23 mouse cellular contexts compared by ENCODE assay signal in genomic region chr19:25057826-25058225, GRCm38 (mm10). TPM values are rescaled to one million over a fixed set of nuclear protein-coding genes. Genes with fewer than 3 reads are reported as not detected.
A peak's percentile ranks its signal among the peaks of the same experiment; 100 is the strongest.
DNase-seq lines count a peak whose midpoint lies in the region; ATAC-seq lines count a peak whose summit lies in the region.
"Had no signal": no experiment of that assay in that cellular context is flagged by ENCODE, and none has a peak within 500 bp of the region (broad histone marks: within the 10 kb centered on the region; RNA-seq: fewer than 3 reads in every experiment).

No protein-coding gene starts in this region.

- 94% methylated on average over 8 of the region's 8 CpGs for WGBS in midbrain, embryonic 10.5 days
- 93% methylated on average over 8 of the region's 8 CpGs for WGBS in midbrain, embryonic 15.5 days
- WGBS in hindbrain, embryonic 14.5 days, result 91% methylated on average over 8 of the region's 8 CpGs

- peaks cover 18% of the 10 kb centered on the region for H3K4me1 ChIP-seq in midbrain, embryonic 10.5 days
- peaks cover 10% of the 10 kb centered on the region; the same call in 1 of the 2 replicates for H3K4me1 ChIP-seq in midbrain, embryonic 15.5 days
- peaks cover 6% of the 10 kb centered on the region; the same call in 1 of the 2 replicates for H3K4me1 ChIP-seq in hindbrain, embryonic 14.5 days (replicated peaks; ENCODE audit: control insufficient read depth, insufficient read depth, low read length)

- H3K9ac ChIP-seq in midbrain, embryonic 15.5 days, result no peak overlapping the region
- H3K9ac ChIP-seq in hindbrain, embryonic 14.5 days, result no peak overlapping the region
- H3K9ac ChIP-seq: embryonic facial prominence, embryonic 12.5 days; embryonic facial prominence, embryonic 15.5 days; forebrain, postnatal 0 days; hindbrain, embryonic 12.5 days had no signal

- peak; percentile 3 for DNase-seq in midbrain, embryonic 10.5 days (ENCODE audit: low spot score)
- peak; percentile 87 for DNase-seq in CD4-positive, CD25-positive, alpha-beta regulatory T cell, adult 2 months (ENCODE audit: low read depth, low spot score)
- peak; percentile 49 for DNase-seq in T-cell, adult 2 months (ENCODE audit: low spot score)
- no peak for DNase-seq in right cerebral cortex, postnatal 4 days
- DNase-seq in hindbrain, embryonic 14.5 days (ENCODE audit: low spot score), result no peak
- DNase-seq in retina, postnatal 1 day, result no peak
- DNase-seq: adrenal gland, postnatal 10 days; adrenal gland, postnatal 36 days; B cell, adult 2 months; cerebellum, adult 18-20 months; cerebellum, adult 9-10 months; cerebellum, postnatal 14 days; forebrain, postnatal 0 days; gastrocnemius, adult 2 months; gastrocnemius, postnatal 25 days had no signal

- no peak for ATAC-seq in midbrain, embryonic 15.5 days (replicated peaks)
- peak; percentile 71 for ATAC-seq in inflammation-experienced regulatory T-cells, adult 6 months
- ATAC-seq in hindbrain, embryonic 14.5 days (ENCODE audit: low FRiP score), result no peak
- ATAC-seq: forebrain, embryonic 14.5 days; forebrain, postnatal 0 days; hindbrain, embryonic 16.5 days; intestine, postnatal 0 days had no signal

- H3K9me3 ChIP-seq in midbrain, embryonic 10.5 days (replicated peaks), result no peaks in the 10 kb centered on the region
- H3K9me3 ChIP-seq in midbrain, embryonic 15.5 days, result no peaks in the 10 kb centered on the region
- H3K9me3 ChIP-seq in hindbrain, embryonic 14.5 days (ENCODE audit: control insufficient read depth, low read length), result no peaks in the 10 kb centered on the region
- H3K9me3 ChIP-seq: embryonic facial prominence, embryonic 12.5 days; embryonic facial prominence, embryonic 15.5 days; hindbrain, embryonic 12.5 days had no signal

- no peak overlapping the region for H3K27ac ChIP-seq in midbrain, embryonic 10.5 days (replicated peaks)
- H3K27ac ChIP-seq in midbrain, embryonic 15.5 days, result no peak overlapping the region
- H3K27ac ChIP-seq in hindbrain, embryonic 14.5 days, result no peak overlapping the region
- H3K27ac ChIP-seq: embryonic facial prominence, embryonic 12.5 days; embryonic facial prominence, embryonic 15.5 days; gastrocnemius, adult 2 months; hindbrain, embryonic 12.5 days had no signal

- H3K27me3 ChIP-seq in midbrain, embryonic 10.5 days (ENCODE audit: low read depth, poor library complexity, severe bottlenecking), result no peaks in the 10 kb centered on the region
- no peaks in the 10 kb centered on the region for H3K27me3 ChIP-seq in midbrain, embryonic 15.5 days (replicated peaks)
- H3K27me3 ChIP-seq in hindbrain, embryonic 14.5 days (ENCODE audit: control insufficient read depth, insufficient read depth, low read length), result no peaks in the 10 kb centered on the region
- H3K27me3 ChIP-seq: embryonic facial prominence, embryonic 12.5 days; embryonic facial prominence, embryonic 15.5 days had no signal

- H3K36me3 ChIP-seq in midbrain, embryonic 10.5 days, result no peaks in the 10 kb centered on the region
- no peaks in the 10 kb centered on the region for H3K36me3 ChIP-seq in midbrain, embryonic 15.5 days (replicated peaks)
- no peaks in the 10 kb centered on the region for H3K36me3 ChIP-seq in hindbrain, embryonic 14.5 days (replicated peaks; ENCODE audit: control insufficient read depth, insufficient read depth)
- H3K36me3 ChIP-seq: embryonic facial prominence, embryonic 12.5 days; embryonic facial prominence, embryonic 15.5 days; hindbrain, embryonic 12.5 days had no signal

- H3K4me3 ChIP-seq in midbrain, embryonic 10.5 days, result no peak overlapping the region
- H3K4me3 ChIP-seq in midbrain, embryonic 15.5 days, result no peak overlapping the region
- H3K4me3 ChIP-seq in hindbrain, embryonic 14.5 days (replicated peaks; ENCODE audit: low read length), result no peak overlapping the region
- H3K4me3 ChIP-seq: embryonic facial prominence, embryonic 12.5 days; embryonic facial prominence, embryonic 15.5 days; gastrocnemius, adult 2 months; hindbrain, embryonic 12.5 days had no signal

- no peak overlapping the region for H3K4me2 ChIP-seq in midbrain, embryonic 15.5 days
- no peak overlapping the region for H3K4me2 ChIP-seq in hindbrain, embryonic 14.5 days (replicated peaks)
- H3K4me2 ChIP-seq: embryonic facial prominence, embryonic 12.5 days; embryonic facial prominence, embryonic 15.5 days; hindbrain, embryonic 12.5 days had no signal

RNA-seq across cellular contexts. Expression of gene Dock8, which starts 58.5 kb away (rescaled TPM):
- polyA plus RNA-seq in midbrain, embryonic 10.5 days (2016; fragmentation: Nextera tagmentation; extraction: Ambion mirVana), result 1.8 TPM in 2 replicates
- polyA plus RNA-seq in midbrain, embryonic 15.5 days (2015; fragmentation: Nextera tagmentation; extraction: Ambion mirVana), result 0.59 and 0.70 TPM in 2 replicates
- polyA plus RNA-seq in inflammation-experienced regulatory T-cells, adult 6 months (2017; shearing (Covaris generic)), result 100 to 1,000 TPM in 1 of 3 experiments, 10 to 100 TPM in 2; 86.4 to 117 (median 93.6) TPM
- polyA plus RNA-seq in hindbrain, embryonic 14.5 days (2014; fragmentation: Nextera tagmentation; extraction: Ambion mirVana), result 0.74 and 1.8 TPM in 2 replicates

Comparison
In these comparisons a context has a peak if more than half of its experiments do, and no peak if none do; other contexts are left out.
1. DNase-seq: peak in midbrain, embryonic 10.5 days (single experiment), CD4-positive, CD25-positive, alpha-beta regulatory T cell, adult 2 months (single experiment) and T-cell, adult 2 months (single experiment); none in right cerebral cortex, postnatal 4 days (single experiment), hindbrain, embryonic 14.5 days (single experiment) and retina, postnatal 1 day (single experiment).
2. RNA of gene Dock8, which starts 58.5 kb away (polyA plus RNA-seq): 86.4 to 117 TPM in inflammation-experienced regulatory T-cells, adult 6 months; 1.8 TPM in midbrain, embryonic 10.5 days, 0.74 to 1.8 TPM in hindbrain, embryonic 14.5 days and 0.59 to 0.70 TPM in midbrain, embryonic 15.5 days; every median in the first group is over 10 times any median in the second.